8 mouse cellular contexts compared by ENCODE assay signal in genomic region chr2:34754551-34755358, GRCm38 (mm10). TPM values are rescaled to one million over a fixed set of nuclear protein-coding genes. Genes with fewer than 3 reads are reported as not detected.
DNase-seq lines count a peak whose midpoint lies in the region; ATAC-seq and TF ChIP-seq lines count a peak whose summit lies in the region.

Gene Gapvd1 (minus strand): TSS chr2:34755232.

- intact Hi-C loops in left cerebral cortex, adult 2 months (cut with DNase I) = loop anchor here (1.0 kb wide), 1 partner anchor 17 kb away; the partner anchor contains the start of gene Hspa5

- DNase-seq in left cerebral cortex, adult 18-20 months (ENCODE audit: low spot score in 2 of 2) = peak in 1 of 2 experiments; percentile 13
- no peak for DNase-seq in left cerebral cortex, adult 11 months (ENCODE audit: low spot score)
- peak; percentile 46 for DNase-seq in cerebellum, adult 9-11 months
- DNase-seq in gastrocnemius, adult 18-20 months (ENCODE audit: low spot score) = peak; percentile 14
- peak in 1 of 2 experiments; percentile 21 for DNase-seq in left cerebral cortex, adult 2 months (ENCODE audit: extremely low spot score in 1 of 2, low spot score in 2 of 2)

- peak within 1 kb of the TSS; percentile 68 for H3K4me2 ChIP-seq in hindbrain, embryonic 13.5 days
- H3K4me2 ChIP-seq in stomach, embryonic 15.5 days = peak within 1 kb of the TSS; percentile 60

- peak within 1 kb of the TSS; percentile 95 for H3K4me3 ChIP-seq in hindbrain, embryonic 13.5 days
- H3K4me3 ChIP-seq in left cerebral cortex, adult 2 months = peak within 1 kb of the TSS; percentile 81
- peak within 1 kb of the TSS; percentile 100 for H3K4me3 ChIP-seq in megakaryocyte, embryonic 14.5 days (replicated peaks)
- H3K4me3 ChIP-seq in stomach, embryonic 15.5 days (replicated peaks) = peak within 1 kb of the TSS; percentile 93

- no peaks in the 10 kb centered on the region for H3K27me3 ChIP-seq in hindbrain, embryonic 13.5 days
- no peaks in the 10 kb centered on the region for H3K27me3 ChIP-seq in megakaryocyte, embryonic 14.5 days (replicated peaks)
- no peaks in the 10 kb centered on the region for H3K27me3 ChIP-seq in stomach, embryonic 15.5 days (replicated peaks)

- peak within 1 kb of the TSS; percentile 97 for H3K9ac ChIP-seq in hindbrain, embryonic 13.5 days
- peak within 1 kb of the TSS; percentile 85 for H3K9ac ChIP-seq in stomach, embryonic 15.5 days

- H3K4me1 ChIP-seq in hindbrain, embryonic 13.5 days (replicated peaks) = peaks cover 31% of the 10 kb centered on the region
- peaks cover 42% of the 10 kb centered on the region for H3K4me1 ChIP-seq in megakaryocyte, embryonic 14.5 days
- peaks cover 4% of the 10 kb centered on the region; the same call in 1 of the 2 replicates for H3K4me1 ChIP-seq in stomach, embryonic 15.5 days

- ATAC-seq in hindbrain, embryonic 13.5 days (ENCODE audit: low FRiP score) = peak; percentile 60
- no peak for ATAC-seq in stomach, embryonic 15.5 days (ENCODE audit: insufficient read depth, low FRiP score, low read depth)

- TF ChIP-seq CTCF in left cerebral cortex, adult 2 months (IDR thresholded peaks at IDR 0.05) = no peak

- H3K36me3 ChIP-seq in hindbrain, embryonic 13.5 days = no peaks in the 10 kb centered on the region
- peaks cover 3% of the 10 kb centered on the region for H3K36me3 ChIP-seq in megakaryocyte, embryonic 14.5 days (replicated peaks; ENCODE audit: low read length)
- no peaks in the 10 kb centered on the region for H3K36me3 ChIP-seq in stomach, embryonic 15.5 days

- WGBS in hindbrain, embryonic 13.5 days = 1% methylated on average over 14 of the region's 14 CpGs
- under 1% methylated on average over 13 of the region's 14 CpGs for WGBS in stomach, embryonic 15.5 days

- H3K9me3 ChIP-seq in hindbrain, embryonic 13.5 days = no peaks in the 10 kb centered on the region
- H3K9me3 ChIP-seq in megakaryocyte, embryonic 14.5 days = no peaks in the 10 kb centered on the region
- no peaks in the 10 kb centered on the region for H3K9me3 ChIP-seq in stomach, embryonic 15.5 days

- H3K27ac ChIP-seq in hindbrain, embryonic 13.5 days = peak within 1 kb of the TSS; percentile 98
- peak within 1 kb of the TSS; percentile 91 for H3K27ac ChIP-seq in left cerebral cortex, adult 2 months
- peak within 1 kb of the TSS; percentile 91 for H3K27ac ChIP-seq in stomach, embryonic 15.5 days

RNA-seq across cellular contexts. Expression of gene Gapvd1, which starts in this region (rescaled TPM):
- total RNA-seq in left cerebral cortex, adult 18-20 months (2021) = 100 to 1,000 TPM; 102 to 107 TPM
- 10 to 100 TPM; 32.3 to 32.8 TPM for total RNA-seq in gastrocnemius, adult 18-20 months (2021)
- polyA plus RNA-seq in hindbrain, embryonic 13.5 days (2015; fragmentation: Nextera tagmentation; extraction: Ambion mirVana) = 122 and 129 TPM in 2 replicates
- 100 to 1,000 TPM in 1 of 2 experiments, 10 to 100 TPM in 1; 99.1 to 101 TPM for total RNA-seq in left cerebral cortex, adult 2 months (2021)
- polyA plus RNA-seq in megakaryocyte, embryonic 14.5 days (2012; ENCODE audit: insufficient read depth, low replicate concordance) = 4.8 and 5.6 TPM in 2 replicates
- 77.6 and 83.2 TPM in 2 replicates for polyA plus RNA-seq in stomach, embryonic 15.5 days (2015; fragmentation: Nextera tagmentation; extraction: Ambion mirVana)

Comparison
In these comparisons a context has a peak if more than half of its experiments do, and no peak if none do; other contexts are left out.
1. RNA of gene Gapvd1 (polyA plus RNA-seq): 122 to 129 TPM in hindbrain, embryonic 13.5 days and 77.6 to 83.2 TPM in stomach, embryonic 15.5 days; 4.8 to 5.6 TPM in megakaryocyte, embryonic 14.5 days; every median in the first group is over 10 times any median in the second.
2. Peak in every context shown above with its lines, with median percentiles within 50 percentile points of each other: H3K27ac ChIP-seq and H3K4me3 ChIP-seq.